Mouse (Mus musculus) large intestine, adult 2 months (tissue): Measurements from ENCODE around the gene Crabp2. TPM values are rescaled to one million over a fixed set of nuclear protein-coding genes. Genes with fewer than 3 reads are reported as not detected.
"Not testable (repeated sequence)": the region's sequence is repeated elsewhere in the genome, so short reads cannot be mapped to it uniquely, and the experiment has no call there.

Source experiments
- DNase-seq: peaks from one replicate; pipeline ENCODE4 v3.0.0-alpha.2; 2012; ENCODE audit warnings: low read depth, low spot score
- WGBS: fragments of 180-500 bp; shearing (Covaris S2); methylation state at CpG from one replicate; pipeline ENCODE4 v1.1.7; 2018; 5-methylcytosine and 5-hydroxymethylcytosine counted together
- polyA plus RNA-seq: library from polyadenylated mRNA; depleted of rRNA; stranded (reverse); fragments of >200 nt; gene quantifications from 2 replicates; pipeline ENCODE4 v1.2.3, GENCODE M21; 2012; rRNA removed

Gene Crabp2
- not detected in 2 replicates for polyA plus RNA-seq

- 6% methylated on average over 35 of the region's 35 CpGs for WGBS
Measured at GRCm38 (mm10) chr3:87948378-87949265, at the start of gene Crabp2. Crabp2 (plus strand) TSS chr3:87948666.

GRCm38 (mm10) chr3:87899266-87899665, 49.2 kb upstream of the Crabp2 start:
- no peak for DNase-seq
- WGBS, result 44% methylated on average over 3 of the region's 3 CpGs

More at GRCm38 (mm10) chr3:87948378-87949265, at the start of gene Crabp2:
- no peak for DNase-seq

- no peak for DNase-seq
- 83% methylated on average over 3 of the region's 3 CpGs for WGBS
Measured at GRCm38 (mm10) chr3:87899776-87900175, 48.7 kb upstream of the Crabp2 start.

- WGBS, result 36% methylated on average over 1 of the region's 1 CpGs
- DNase-seq, result no peak
Measured at GRCm38 (mm10) chr3:87901036-87901624, 47.3 kb upstream of the Crabp2 start.

- not testable (repeated sequence) for DNase-seq
- 80% methylated on average over 6 of the region's 6 CpGs for WGBS
Measured at GRCm38 (mm10) chr3:87901959-87902358, 46.5 kb upstream of the Crabp2 start.

GRCm38 (mm10) chr3:87903821-87904220, 44.6 kb upstream of the Crabp2 start:
- no peak for DNase-seq
- WGBS, result 67% methylated on average over 5 of the region's 5 CpGs

GRCm38 (mm10) chr3:87905880-87906485, 42.5 kb upstream of the Crabp2 start, which contains the start of gene Hdgf:
Hdgf (plus strand) TSS chr3:87906321.
- peak; percentile 70 for DNase-seq
- under 1% methylated on average over 57 of the region's 57 CpGs for WGBS

- under 1% methylated on average over 34 of the region's 47 CpGs for WGBS
- no peak for DNase-seq
Measured at GRCm38 (mm10) chr3:87906601-87906980, 41.9 kb upstream of the Crabp2 start.

GRCm38 (mm10) chr3:87906981-87907857, 41.2 kb upstream of the Crabp2 start:
- no peak for DNase-seq
- under 1% methylated on average over 27 of the region's 27 CpGs for WGBS

- WGBS, result 0% methylated on average over 1 of the region's 1 CpGs
- DNase-seq, result no peak
Measured at GRCm38 (mm10) chr3:87907906-87908305, 40.6 kb upstream of the Crabp2 start.

- DNase-seq, result no peak
- WGBS, result 85% methylated on average over 2 of the region's 2 CpGs
Measured at GRCm38 (mm10) chr3:87909381-87909780, 39.1 kb upstream of the Crabp2 start.

- WGBS, result 1% methylated on average over 4 of the region's 4 CpGs
- DNase-seq, result no peak
Measured at GRCm38 (mm10) chr3:87909874-87910273, 38.6 kb upstream of the Crabp2 start.

- no peak for DNase-seq
- 4% methylated on average over 12 of the region's 12 CpGs for WGBS
Measured at GRCm38 (mm10) chr3:87910573-87911141, 37.8 kb upstream of the Crabp2 start.

- no peak for DNase-seq
- WGBS, result 80% methylated on average over 7 of the region's 7 CpGs
Measured at GRCm38 (mm10) chr3:87913491-87913890, 35.0 kb upstream of the Crabp2 start.

- 90% methylated on average over 10 of the region's 10 CpGs for WGBS
Measured at GRCm38 (mm10) chr3:87913891-87914290, 34.6 kb upstream of the Crabp2 start.

GRCm38 (mm10) chr3:87916990-87917389, 31.5 kb upstream of the Crabp2 start:
- 88% methylated on average over 1 of the region's 1 CpGs for WGBS
- DNase-seq, result no peak

More at GRCm38 (mm10) chr3:87913891-87914290, 34.6 kb upstream of the Crabp2 start:
- no peak for DNase-seq

GRCm38 (mm10) chr3:87918551-87918950, 29.9 kb upstream of the Crabp2 start:
- 84% methylated on average over 1 of the region's 1 CpGs for WGBS
- DNase-seq, result no peak

- under 1% methylated on average over 30 of the region's 30 CpGs for WGBS
- DNase-seq, result peak; percentile 90
Measured at GRCm38 (mm10) chr3:87919336-87920108, 28.9 kb upstream of the Crabp2 start, which contains the start of gene Mrpl24. Mrpl24 (plus strand) TSS chr3:87919506.
